Mouse (Mus musculus): ENCODE measurements around the gene BC055324. TPM values are rescaled to one million over a fixed set of nuclear protein-coding genes. Genes with fewer than 3 reads are reported as not detected.

The BC055324 gene
- polyA plus RNA-seq (2021; fragmentation: Nextera tagmentation): 0.27 and 0.55 TPM in 2 replicates
- long read RNA-seq, experiment 1, partial matches to known transcripts: 1 of 8 reads
- long read RNA-seq, experiment 1, other reads (novel, unspliced or antisense): 3 of 8 reads
- long read RNA-seq, experiment 2, partial matches to known transcripts: 0 of 1 reads
- long read RNA-seq, experiment 2, other reads (novel, unspliced or antisense): 1 of 1 reads

DNA sequence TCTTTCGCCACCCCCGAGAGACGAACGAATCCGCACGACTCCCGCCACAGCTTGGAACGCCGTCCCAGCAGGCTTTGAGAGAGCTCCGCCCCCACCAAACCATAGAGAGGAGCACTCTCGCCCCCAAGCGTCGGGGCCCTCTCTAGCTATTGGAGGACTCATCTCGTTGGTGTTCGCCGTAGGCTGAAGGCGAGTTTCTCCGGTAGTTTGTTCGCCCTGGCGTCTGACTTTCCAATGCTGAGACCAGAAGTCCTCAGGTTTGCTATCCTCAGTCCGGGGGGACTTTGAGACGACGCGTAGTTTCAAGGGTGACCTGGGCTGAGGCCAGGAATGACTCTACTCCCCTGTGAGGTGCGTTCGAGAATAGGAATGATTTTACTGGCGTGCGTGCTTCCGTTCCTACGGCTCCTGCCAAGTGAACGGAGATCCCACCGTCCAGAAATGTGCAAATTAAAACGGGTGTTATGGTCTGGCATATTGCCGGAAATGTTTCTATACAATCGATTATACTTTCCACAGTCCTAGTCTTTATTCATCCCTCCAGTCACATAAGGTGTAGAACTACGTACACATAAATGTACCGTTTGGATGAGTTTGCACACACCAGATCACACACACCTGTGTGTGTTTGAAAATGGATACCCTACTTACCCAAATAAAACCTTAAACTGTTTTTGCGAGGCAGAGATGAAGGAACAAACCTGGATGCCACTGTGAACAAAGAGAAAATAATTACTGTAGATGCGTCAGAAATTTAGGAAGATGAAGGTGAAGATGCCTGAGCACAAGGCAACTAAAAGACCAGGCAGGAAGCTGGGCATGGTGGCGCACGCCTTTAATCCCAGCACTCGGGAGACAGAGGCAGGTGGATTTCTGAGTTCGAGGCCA, at the start of gene BC055324, which contains the start of gene Mettl18:
TSS of gene BC055324 (minus strand) at position 76 of the 888 bp plus-strand sequence.
TSS of gene Mettl18 (plus strand) at position 169 of the 888 bp plus-strand sequence.

DNA sequence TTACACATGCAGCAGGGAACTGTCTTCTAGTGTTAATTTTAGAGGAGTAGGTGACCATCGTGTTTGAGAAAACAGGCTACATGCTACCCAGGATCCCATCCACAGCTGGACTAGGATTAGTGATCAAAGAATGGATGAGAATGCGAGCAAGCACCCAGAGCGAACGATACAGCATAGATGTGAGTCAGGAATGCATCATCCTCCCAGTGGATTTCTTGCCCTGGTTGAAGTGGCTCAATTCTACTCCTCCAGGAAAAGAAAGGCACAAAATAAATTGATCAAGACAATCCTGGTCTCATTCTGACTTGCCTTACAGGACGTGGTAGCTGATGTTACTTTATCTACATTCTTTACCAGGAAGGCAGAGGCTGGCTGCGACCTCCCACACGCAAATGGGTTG, 65.8 kb downstream of the BC055324 start, which contains the start of gene Scyl3:
TSS of gene Scyl3 (plus strand) at position 255 of the 400 bp plus-strand sequence.

Other genes starting within 250 kb of the BC055324 start
- gene Kifap3, start 215.2 kb downstream of the BC055324 start, polyA plus RNA-seq (2021; fragmentation: Nextera tagmentation): 113 and 121 TPM in 2 replicates
- gene Scyl3, start 65.7 kb downstream of the BC055324 start, polyA plus RNA-seq (2021; fragmentation: Nextera tagmentation): 10.8 and 12.5 TPM in 2 replicates
- 7.0 and 8.2 TPM in 2 replicates for gene Mettl18, start 93 bp upstream of the BC055324 start, polyA plus RNA-seq (2021; fragmentation: Nextera tagmentation)
- gene Sele, start 53.4 kb upstream of the BC055324 start, polyA plus RNA-seq (2021; fragmentation: Nextera tagmentation): not detected in 2 replicates
- gene Sell, start 67.2 kb upstream of the BC055324 start, polyA plus RNA-seq (2021; fragmentation: Nextera tagmentation): not detected in 2 replicates
- gene Selp, start 120.5 kb upstream of the BC055324 start, polyA plus RNA-seq (2021; fragmentation: Nextera tagmentation): not detected in 2 replicates
- gene F5, start 157.0 kb upstream of the BC055324 start, polyA plus RNA-seq (2021; fragmentation: Nextera tagmentation): 0.01 and 0.04 TPM in 2 replicates